Mouse (Mus musculus) right cerebral cortex, adult 2 months (tissue): ENCODE results near the gene Rin3.
A peak's percentile ranks its signal among the peaks of the same experiment; 100 is the strongest.

Source experiments
- DNase-seq, 2 experiments: peaks; one replicate each; pipeline ENCODE4 v3.0.0; 2021 to 2022; ENCODE audit warnings: low spot score in 2 of 2

The Rin3 gene

DNA sequence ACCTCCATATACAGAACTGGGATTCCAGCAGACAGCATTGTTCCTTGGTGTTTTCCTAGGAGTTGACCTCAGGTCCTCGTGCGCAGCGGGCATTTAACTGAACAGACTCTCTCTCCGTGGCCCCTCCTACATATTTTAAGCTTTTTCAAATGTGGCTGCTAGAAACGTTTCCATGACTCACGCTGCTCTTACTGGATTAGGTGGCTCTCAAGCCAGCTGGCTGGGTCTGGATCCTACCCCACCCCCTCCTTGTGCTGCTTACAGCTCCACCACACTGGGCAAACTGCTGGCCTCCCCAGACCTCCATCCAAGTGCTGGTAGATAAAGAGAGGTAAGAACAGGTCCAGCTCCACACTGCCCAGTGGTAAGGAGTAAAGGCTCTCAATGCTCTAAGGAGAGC, 139.2 kb downstream of the Rin3 start:
- DNase-seq = peak; percentile 47 to 57

DNA sequence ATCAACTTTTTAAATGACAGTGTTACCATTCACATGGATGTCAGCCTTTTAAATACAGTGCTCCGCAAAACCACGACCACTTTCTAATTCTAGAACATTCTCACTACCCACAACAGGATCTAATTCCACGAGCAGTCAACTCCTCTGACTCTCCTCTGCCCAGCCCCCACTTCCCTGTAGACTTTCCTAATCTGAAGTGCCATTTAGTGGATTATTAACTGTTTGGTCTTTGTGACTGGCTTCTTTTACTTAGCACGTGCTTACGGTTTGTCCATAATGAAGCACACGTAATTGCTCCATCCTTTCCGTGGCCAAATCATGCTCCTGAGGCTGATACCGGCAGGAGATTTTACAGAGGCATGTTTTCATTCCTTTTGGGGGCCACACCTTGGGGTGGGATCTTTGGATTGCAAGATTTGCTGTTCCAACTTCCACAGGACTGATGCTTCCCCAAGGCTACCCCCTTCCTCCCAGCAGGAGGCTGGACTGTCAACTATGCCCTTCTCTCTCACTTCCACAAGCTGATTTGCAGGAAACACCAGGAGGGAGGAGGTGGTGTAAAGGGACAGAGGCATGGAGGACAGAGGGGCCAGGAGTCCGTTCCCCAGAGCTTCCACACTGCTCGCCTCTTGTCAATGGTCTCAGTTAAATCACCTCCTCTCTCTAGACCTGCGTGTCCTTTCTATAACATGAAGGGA, 139.9 kb downstream of the Rin3 start:
- no peak for DNase-seq

DNA sequence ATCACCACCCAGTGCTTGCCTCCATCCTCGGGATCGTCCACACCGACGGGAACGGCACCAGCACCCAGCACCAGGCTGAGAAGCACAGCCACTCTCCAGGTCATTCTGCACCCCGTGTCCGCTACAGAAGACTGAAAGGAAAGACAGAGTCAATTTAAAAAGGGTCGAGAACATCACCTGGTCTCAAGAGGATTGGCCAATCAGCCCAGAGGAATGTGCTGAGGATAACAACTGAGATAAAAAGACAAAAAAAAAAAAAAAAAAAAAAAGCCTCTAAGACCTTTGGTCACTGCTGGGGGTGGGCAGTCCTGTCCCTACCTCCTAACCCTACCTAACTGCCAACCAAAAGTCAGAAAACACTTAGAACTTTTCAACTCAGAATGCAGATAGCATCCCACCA, 140.8 kb downstream of the Rin3 start:
- no peak for DNase-seq

DNA sequence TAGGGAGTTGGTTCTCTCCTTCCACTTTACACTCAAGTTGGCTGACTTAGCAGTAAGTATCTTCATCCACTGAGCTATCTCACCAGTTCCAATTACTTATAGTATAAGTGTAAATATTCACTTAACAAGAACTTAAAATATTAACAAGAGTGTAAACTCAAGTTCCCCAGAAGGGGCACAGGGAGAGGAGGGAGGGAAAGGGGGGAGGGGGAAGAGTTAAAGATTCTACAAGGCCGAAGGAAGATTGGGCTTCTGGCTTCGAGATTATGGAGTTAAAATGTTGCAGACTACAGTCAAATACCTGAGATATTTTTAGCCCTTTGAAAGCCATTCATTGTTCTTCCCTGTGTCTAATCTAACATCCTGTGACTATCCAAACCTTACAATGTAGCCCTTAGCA, 141.6 kb downstream of the Rin3 start:
- no peak for DNase-seq

DNA sequence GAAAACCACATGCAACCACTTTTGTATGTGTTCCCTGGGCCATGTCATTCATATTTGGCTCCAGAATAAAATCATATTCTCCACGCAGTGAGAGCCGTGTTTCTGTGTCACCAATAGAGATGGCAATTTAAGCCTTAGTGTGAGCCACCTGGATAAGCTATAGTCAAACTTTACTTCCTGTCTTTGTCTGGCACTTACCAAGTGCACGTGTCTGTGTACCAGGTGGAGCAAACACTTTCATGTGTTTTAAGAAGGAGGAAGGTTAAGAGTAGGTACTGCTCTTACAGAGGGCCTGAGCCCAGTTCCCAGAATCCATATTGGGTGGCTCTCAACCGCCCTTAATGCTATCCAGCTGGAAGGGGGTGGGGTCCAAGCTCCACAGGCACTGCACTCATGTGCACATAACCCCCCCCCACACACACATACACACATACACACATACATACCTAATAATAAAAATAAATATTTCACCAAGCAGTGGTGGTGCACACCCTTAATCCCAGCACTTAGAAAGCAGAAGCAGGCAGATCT, 142.3 kb downstream of the Rin3 start:
- no peak for DNase-seq

DNA sequence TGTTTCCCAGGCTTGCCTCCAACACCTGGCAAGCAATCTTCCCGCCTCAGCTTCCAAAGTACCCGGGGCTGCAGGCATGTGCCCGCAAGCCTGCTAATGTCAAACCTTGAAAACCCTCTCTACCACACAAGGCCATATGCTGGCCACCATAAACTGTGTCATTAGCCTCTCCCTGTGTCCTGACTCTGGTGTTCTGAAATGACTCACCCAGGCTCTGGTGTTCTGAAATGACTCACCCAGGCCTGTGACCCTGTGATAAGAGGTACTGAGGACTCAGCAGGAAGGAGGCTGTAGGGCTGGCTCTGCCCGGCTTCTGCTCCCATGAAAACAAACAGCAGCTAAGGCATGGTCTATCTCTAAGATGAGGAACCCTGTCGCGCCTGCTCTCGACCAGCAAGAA, 143.4 kb downstream of the Rin3 start:
- DNase-seq = no peak

DNA sequence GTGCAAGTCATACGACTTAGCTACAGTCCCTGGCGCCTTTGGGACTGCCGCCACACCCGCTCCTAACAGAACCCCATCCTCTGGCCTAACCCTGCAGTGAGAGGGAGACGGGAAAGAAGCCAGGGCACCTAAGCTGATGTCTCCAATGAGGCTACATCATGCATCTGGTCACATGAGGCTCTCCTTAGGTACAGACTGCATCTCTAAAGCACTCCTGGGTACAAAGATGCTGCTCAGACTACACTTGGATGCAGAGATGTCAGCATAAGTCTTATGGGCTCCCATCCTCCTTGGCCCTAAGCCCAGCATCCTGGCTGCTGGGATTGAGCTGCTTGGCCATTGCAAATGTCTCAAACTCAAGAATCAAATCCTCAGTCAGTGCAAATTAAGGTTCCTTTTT, 146.8 kb downstream of the Rin3 start:
- DNase-seq = no peak

DNA sequence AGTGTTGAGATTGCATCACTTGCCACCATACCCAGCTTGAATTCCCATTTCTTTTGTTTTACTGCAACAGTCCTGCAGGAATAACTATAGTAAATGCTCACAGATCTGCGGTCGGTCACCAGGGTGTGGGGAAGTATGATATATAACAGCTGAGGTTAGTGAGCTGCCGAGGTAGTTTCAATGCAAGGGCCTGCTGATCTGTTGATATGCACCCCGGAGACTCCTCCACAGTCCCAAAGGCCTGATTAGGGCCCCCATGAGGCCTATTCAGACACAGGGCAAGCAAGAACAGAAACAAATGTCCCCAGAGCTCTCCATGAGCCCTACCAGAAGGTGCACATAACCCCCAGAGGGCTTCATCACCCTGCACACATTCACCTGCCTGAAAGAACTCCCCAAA, 147.4 kb downstream of the Rin3 start:
- DNase-seq = no peak

DNA sequence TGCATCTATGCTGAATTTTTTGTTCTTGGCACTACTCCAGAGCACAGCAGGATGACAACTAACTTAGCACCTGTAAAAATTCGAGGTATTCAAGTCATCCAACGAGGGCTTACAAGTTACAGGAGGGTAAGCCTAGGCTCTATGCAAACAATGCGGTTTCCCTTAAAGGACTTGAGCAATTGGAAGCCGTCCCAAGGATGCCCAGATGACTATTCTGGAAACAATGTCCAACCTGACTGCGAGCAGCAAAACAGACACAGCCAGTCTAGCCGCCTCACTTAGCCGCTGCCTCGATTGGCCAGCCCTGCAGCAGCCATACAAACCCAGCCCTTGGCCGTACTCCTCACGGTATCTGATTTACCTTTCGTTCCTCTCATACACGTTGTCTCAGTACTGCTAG, 149.4 kb downstream of the Rin3 start:
- no peak for DNase-seq

DNA sequence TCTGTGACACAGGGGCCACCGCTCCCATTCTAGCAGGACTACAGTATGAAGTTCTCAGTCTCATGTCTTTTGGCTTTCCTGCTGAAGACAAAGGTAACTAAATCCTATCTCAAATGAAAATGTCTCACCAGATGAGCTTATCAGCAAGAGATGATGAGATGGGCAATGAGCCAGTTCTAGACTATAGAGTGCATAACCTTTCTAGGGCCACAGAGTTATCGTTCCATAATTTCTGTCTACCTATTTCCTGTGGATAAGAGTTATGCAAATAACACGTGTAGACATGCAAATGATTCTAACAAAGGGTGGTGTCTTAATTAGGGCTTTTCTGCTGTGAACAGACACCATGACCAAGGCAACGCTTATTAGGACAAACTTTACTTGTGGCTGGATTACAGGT, 151.3 kb downstream of the Rin3 start:
- no peak for DNase-seq

DNA sequence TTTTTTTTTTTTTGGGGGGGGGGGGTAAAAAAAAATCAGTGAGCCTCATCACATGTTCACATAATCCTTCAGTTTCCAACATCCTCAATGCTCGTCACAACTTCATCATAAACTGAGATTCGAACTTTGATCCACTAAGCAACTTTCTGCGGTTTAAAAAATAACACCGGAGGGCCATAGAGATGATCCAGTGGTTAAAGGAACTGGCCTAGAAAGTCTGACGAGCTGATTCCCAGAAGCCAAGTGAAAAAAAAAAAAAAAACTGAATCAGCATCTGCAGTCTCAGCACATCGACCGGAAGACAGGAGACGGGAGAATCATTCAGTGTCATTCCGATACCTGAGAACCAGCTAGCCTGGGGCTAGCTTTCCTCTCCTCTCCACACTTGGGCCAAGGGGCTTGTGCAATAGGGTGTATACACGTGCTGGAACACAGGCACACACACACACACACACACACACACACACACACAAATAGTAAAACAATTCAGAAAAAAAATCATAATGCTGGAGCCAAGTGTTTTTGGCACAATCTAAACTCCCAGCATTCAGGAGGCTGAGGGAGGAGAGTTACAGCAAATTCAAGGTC, 154.2 kb downstream of the Rin3 start:
- DNase-seq = no peak

DNA sequence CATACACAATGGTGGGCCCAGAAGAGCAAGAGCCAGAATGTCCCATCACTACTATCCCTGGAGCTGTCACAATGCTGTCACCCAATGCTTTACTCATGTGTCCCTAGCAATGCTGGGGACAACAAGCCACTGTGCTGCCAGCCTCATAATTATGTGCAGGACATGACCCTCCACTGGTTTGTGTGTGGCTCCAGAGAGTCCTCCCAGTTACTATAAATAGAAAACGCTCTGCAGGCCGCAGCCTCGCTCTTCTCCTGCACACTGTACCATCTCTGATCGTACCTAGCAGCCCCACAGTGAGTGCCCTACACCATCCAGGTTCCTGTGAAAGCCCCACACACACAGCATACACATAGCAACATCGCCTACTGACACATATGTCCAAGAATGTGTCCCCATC, 155.1 kb downstream of the Rin3 start:
- DNase-seq = no peak

DNA sequence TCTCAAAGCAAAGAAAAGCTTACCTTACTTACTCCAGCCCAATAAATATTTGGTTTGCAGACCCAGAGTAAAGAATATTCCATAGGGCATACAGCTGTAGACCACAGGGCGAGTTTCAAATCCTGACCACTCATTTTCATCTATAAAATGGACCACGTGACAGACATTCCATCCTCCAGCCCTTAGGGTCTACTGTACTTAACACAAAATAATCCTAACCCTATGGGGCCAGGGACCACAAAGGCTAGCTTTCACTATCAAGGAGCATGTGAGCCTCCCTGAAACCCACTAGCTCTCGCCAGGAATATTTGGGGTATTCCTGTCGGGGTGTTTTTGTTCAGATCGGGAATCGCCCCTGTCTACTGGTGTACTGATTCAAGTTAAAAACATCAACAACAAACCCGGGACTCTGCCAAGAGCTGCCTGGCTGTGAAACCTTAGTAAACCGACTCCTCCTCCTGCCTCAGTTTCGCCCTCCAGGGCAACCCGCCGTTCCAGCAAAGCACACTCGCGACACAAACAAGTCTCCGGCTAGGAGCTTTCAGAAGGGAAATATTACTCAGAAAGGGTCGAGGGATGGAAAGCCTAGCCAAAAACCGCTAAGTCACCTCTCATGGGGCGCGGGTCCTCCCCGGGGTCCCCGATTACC, 156.3 kb downstream of the Rin3 start:
- DNase-seq = no peak

DNA sequence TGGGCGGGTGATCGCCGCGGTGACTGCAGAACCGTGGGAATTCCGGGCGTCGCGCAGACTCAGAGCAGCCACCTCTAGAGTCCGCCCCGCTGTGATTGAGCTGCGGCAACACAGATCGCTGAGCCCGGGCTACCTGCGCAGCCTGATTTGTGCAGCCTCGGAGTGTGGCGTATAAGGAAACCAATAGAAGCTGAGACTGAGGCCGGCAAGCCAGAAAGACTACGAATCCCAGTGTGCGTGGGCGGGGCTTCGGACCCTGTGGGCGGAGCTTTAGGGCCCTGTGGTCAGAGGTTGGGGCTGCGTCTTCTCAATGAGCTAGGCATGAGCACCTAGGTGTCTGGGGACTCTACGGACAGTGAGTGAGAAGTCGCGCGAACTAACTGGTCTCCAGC, 156.8 kb downstream of the Rin3 start, which contains the start of gene Lgmn:
Lgmn (minus strand) TSS at position 182 of the 392 bp plus-strand sequence.
- peak; percentile 99 for DNase-seq
